Mouse (Mus musculus) embryonic facial prominence, embryonic 10.5 days (tissue): ENCODE measurements around the gene Olfr680-ps1. TPM values are rescaled to one million over a fixed set of nuclear protein-coding genes. Genes with fewer than 3 reads are reported as not detected.
"Not testable (repeated sequence)": the region's sequence is repeated elsewhere in the genome, so short reads cannot be mapped to it uniquely, and the experiment has no call there.

Experiments used
- DNase-seq: peaks from one replicate; pipeline ENCODE4 v3.0.0-alpha.2; 2017; ENCODE audit warnings: low spot score
- H3K27ac ChIP-seq: fragments of 300-500 bp; sonication (generic); replicated peaks from 2 replicates; pipeline ENCODE4 v1.5.1; 2016; ENCODE audit warnings: mild to moderate bottlenecking
- H3K27me3 ChIP-seq: fragments of 300-500 bp; sonication (generic); replicated peaks from 2 replicates; pipeline ENCODE4 v1.6.1; 2016; ENCODE audit warnings: low read depth, mild to moderate bottlenecking; ENCODE audit not compliant: poor library complexity, severe bottlenecking
- H3K36me3 ChIP-seq: fragments of 300-500 bp; sonication (generic); replicated peaks from 2 replicates; pipeline ENCODE4 v1.6.1; 2016; ENCODE audit warnings: mild to moderate bottlenecking, moderate library complexity
- H3K4me1 ChIP-seq: fragments of 300-500 bp; sonication (generic); 2 replicates; pipeline ENCODE4 v1.6.1; 2016
- H3K4me3 ChIP-seq: fragments of 300-500 bp; sonication (generic); 2 replicates; pipeline ENCODE4 v1.5.1; 2016; ENCODE audit warnings: mild to moderate bottlenecking, moderate library complexity
- H3K9me3 ChIP-seq: fragments of 300-500 bp; sonication (generic); 2 replicates; pipeline ENCODE4 v1.6.1; 2016; ENCODE audit warnings: mild to moderate bottlenecking
- WGBS: fragments of 180-500 bp; shearing (Covaris S2); methylation state at CpG from one replicate; pipeline ENCODE4 v1.1.7; 2016; 5-methylcytosine and 5-hydroxymethylcytosine counted together
- polyA plus RNA-seq: library from polyadenylated mRNA; unstranded; fragments of >200 nt; fragmentation: Nextera tagmentation; extraction: Ambion mirVana; gene quantifications from 2 replicates; pipeline ENCODE4 v1.2.1, GENCODE M21; 2016

Gene Olfr680-ps1
- not detected in 2 replicates for polyA plus RNA-seq

GRCm38 (mm10) chr7:105092717-105093116 lies at the start of gene Olfr680-ps1:
Olfr680-ps1 (minus strand) TSS chr7:105092817.
- not testable (repeated sequence) for H3K36me3 ChIP-seq, H3K27ac ChIP-seq, H3K9me3 ChIP-seq, H3K27me3 ChIP-seq, DNase-seq, H3K4me1 ChIP-seq, H3K4me3 ChIP-seq

- Histone ChIP-seq H3K9me3 (no peaks in the 10 kb centered on the region), H3K4me1 (no peaks in the 10 kb centered on the region), H3K36me3 (no peaks in the 10 kb centered on the region), H3K27me3 (no peaks in the 10 kb centered on the region), H3K27ac (no peak overlapping the region), H3K4me3 (no peak overlapping the region)
- DNase-seq = no peak
- 83% methylated on average over 2 of the region's 2 CpGs for WGBS
Measured at GRCm38 (mm10) chr7:105141275-105141674, 48.7 kb upstream of the Olfr680-ps1 start.

GRCm38 (mm10) chr7:105116536-105116935 lies 23.9 kb upstream of the Olfr680-ps1 start, which contains the start of gene Olfr681:
Olfr681 (plus strand) TSS chr7:105116836.
- no peak for DNase-seq
- Histone ChIP-seq H3K27me3 (no peaks in the 10 kb centered on the region), H3K27ac (no peak within 1 kb of the TSS), H3K4me3 (no peak within 1 kb of the TSS), H3K9me3 (no peaks in the 10 kb centered on the region), H3K36me3 (no peaks in the 10 kb centered on the region), H3K4me1 (no peaks in the 10 kb centered on the region)

GRCm38 (mm10) chr7:105080905-105081304 lies 11.7 kb downstream of the Olfr680-ps1 start, which contains the start of gene Olfr679:
Olfr679 (plus strand) TSS chr7:105081205.
- no peaks in the 10 kb centered on the region for H3K4me1 ChIP-seq
- DNase-seq = no peak
- H3K4me3 ChIP-seq = no peak within 1 kb of the TSS
- 52% methylated on average over 1 of the region's 1 CpGs for WGBS
- H3K27ac ChIP-seq = no peak within 1 kb of the TSS
- H3K36me3 ChIP-seq = no peaks in the 10 kb centered on the region
- no peaks in the 10 kb centered on the region for H3K9me3 ChIP-seq
- H3K27me3 ChIP-seq = no peaks in the 10 kb centered on the region

GRCm38 (mm10) chr7:105064175-105064574 lies 28.4 kb downstream of the Olfr680-ps1 start, which contains the start of gene Olfr678:
Olfr678 (plus strand) TSS chr7:105064475.
- no peaks in the 10 kb centered on the region for H3K4me1 ChIP-seq
- no peak within 1 kb of the TSS for H3K27ac ChIP-seq
- H3K9me3 ChIP-seq = no peaks in the 10 kb centered on the region; the same call in 1 of the 2 replicates
- 97% methylated on average over 1 of the region's 1 CpGs for WGBS
- no peaks in the 10 kb centered on the region for H3K36me3 ChIP-seq
- no peak for DNase-seq
- H3K27me3 ChIP-seq = no peaks in the 10 kb centered on the region
- H3K4me3 ChIP-seq = no peak within 1 kb of the TSS

- Histone ChIP-seq H3K4me3 (no peak overlapping the region), H3K4me1 (no peaks in the 10 kb centered on the region), H3K36me3 (no peaks in the 10 kb centered on the region), H3K27me3 (no peaks in the 10 kb centered on the region), H3K27ac (no peak overlapping the region), H3K9me3 (no peaks in the 10 kb centered on the region; the same call in 1 of the 2 replicates)
- DNase-seq = no peak
Measured at GRCm38 (mm10) chr7:105058951-105059350, 33.7 kb downstream of the Olfr680-ps1 start.

Other genes with a start within 250 kb of the Olfr680-ps1 start
- not detected in 2 replicates for gene Usp17la, start 235.8 kb downstream of the Olfr680-ps1 start, polyA plus RNA-seq
- gene Olfr665, start 214.8 kb downstream of the Olfr680-ps1 start, polyA plus RNA-seq = not detected in 2 replicates
- not detected in 2 replicates for gene Olfr666, start 196.9 kb downstream of the Olfr680-ps1 start, polyA plus RNA-seq
- not detected in 2 replicates for gene Olfr667, start 171.3 kb downstream of the Olfr680-ps1 start, polyA plus RNA-seq
- not detected in 2 replicates for gene Olfr668, start 164.8 kb downstream of the Olfr680-ps1 start, polyA plus RNA-seq
- not detected in 2 replicates for gene Olfr669, start 158.6 kb downstream of the Olfr680-ps1 start, polyA plus RNA-seq
- gene Olfr670, start 130.2 kb downstream of the Olfr680-ps1 start, polyA plus RNA-seq = not detected in 2 replicates
- not detected in 2 replicates for gene Olfr671, start 113.7 kb downstream of the Olfr680-ps1 start, polyA plus RNA-seq
- not detected in 2 replicates for gene Olfr672, start 90.8 kb downstream of the Olfr680-ps1 start, polyA plus RNA-seq
- not detected in 2 replicates for gene Olfr675, start 64.4 kb downstream of the Olfr680-ps1 start, polyA plus RNA-seq
- gene Olfr676, start 60.1 kb downstream of the Olfr680-ps1 start, polyA plus RNA-seq = not detected in 2 replicates
- not detected in 2 replicates for gene Olfr677, start 41.4 kb downstream of the Olfr680-ps1 start, polyA plus RNA-seq
- not detected in 2 replicates for gene Olfr678, start 28.3 kb downstream of the Olfr680-ps1 start, polyA plus RNA-seq
- gene Olfr679, start 11.6 kb downstream of the Olfr680-ps1 start, polyA plus RNA-seq = 0.05 TPM in 1 of 2 replicates, not detected in the other
- gene Olfr681, start 24.0 kb upstream of the Olfr680-ps1 start, polyA plus RNA-seq = not detected in 2 replicates
- gene Olfr683, start 54.2 kb upstream of the Olfr680-ps1 start, polyA plus RNA-seq = not detected in 2 replicates
- not detected in 2 replicates for gene Olfr684, start 70.8 kb upstream of the Olfr680-ps1 start, polyA plus RNA-seq
- not detected in 2 replicates for gene Olfr685, start 93.2 kb upstream of the Olfr680-ps1 start, polyA plus RNA-seq
- not detected in 2 replicates for gene Olfr686, start 114.7 kb upstream of the Olfr680-ps1 start, polyA plus RNA-seq
- not detected in 2 replicates for gene Olfr688, start 195.3 kb upstream of the Olfr680-ps1 start, polyA plus RNA-seq
- not detected in 2 replicates for gene Olfr689, start 218.3 kb upstream of the Olfr680-ps1 start, polyA plus RNA-seq
- not detected in 2 replicates for gene Olfr690, start 241.3 kb upstream of the Olfr680-ps1 start, polyA plus RNA-seq
- not detected in 2 replicates for gene Olfr691, start 249.5 kb upstream of the Olfr680-ps1 start, polyA plus RNA-seq